In the genomic region with DNA sequence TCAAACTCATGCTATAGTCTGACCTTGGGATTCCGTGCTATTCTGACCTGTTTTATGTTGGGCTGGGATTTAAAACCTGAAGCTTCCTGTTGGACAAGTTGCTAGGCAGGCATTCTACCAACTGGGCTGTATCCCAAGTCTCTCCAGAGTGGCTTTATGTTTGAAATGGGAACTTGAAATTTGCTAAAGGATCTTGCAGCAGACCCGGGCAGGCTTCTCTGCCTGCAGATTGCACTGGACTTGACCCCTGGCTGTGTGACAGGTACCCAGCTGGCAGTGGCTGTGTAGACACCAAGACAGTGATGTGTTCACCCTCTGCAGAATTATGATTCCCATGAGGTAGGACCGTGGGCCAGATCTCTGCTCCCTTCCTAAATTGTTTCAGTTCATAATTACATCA, we compare ENCODE assay signal across 25 mouse cellular contexts. TPM values are rescaled to one million over a fixed set of nuclear protein-coding genes. Genes with fewer than 3 reads are reported as not detected.
DNase-seq lines count a peak whose midpoint lies in the region; ATAC-seq lines count a peak whose summit lies in the region.
"Had no signal": no experiment of that assay in that cellular context is flagged by ENCODE, and none has a peak within 500 bp of the region (broad histone marks: within the 10 kb centered on the region; RNA-seq: fewer than 3 reads in every experiment).

No protein-coding gene starts in this region.

- no peak for ATAC-seq in kidney, embryonic 15.5 days (replicated peaks; ENCODE audit: low FRiP score)
- ATAC-seq in stomach, embryonic 14.5 days (ENCODE audit: insufficient number of reproducible peaks, insufficient read depth, low FRiP score, low read depth), result no peak
- ATAC-seq: forebrain, embryonic 14.5 days; liver, postnatal 0 days had no signal

- DNase-seq in adrenal gland, postnatal 10 days, result peak; percentile 72
- no peak for DNase-seq in adrenal gland, adult 18-20 months (ENCODE audit: low spot score in 2 of 2)
- no peak for DNase-seq in kidney, adult 18-20 months
- peak; percentile 46 for DNase-seq in MN1 (ENCODE audit: low spot score)
- DNase-seq in cerebellum, postnatal 25 days, result no peak
- DNase-seq: cerebellum, adult 8-10 months; cerebellum, postnatal 36 days; gastrocnemius, postnatal 36 days; kidney, adult 2 months; kidney, postnatal 14 days; layer of hippocampus, adult 9-11 months; liver, postnatal 0 days had no signal

- H3K27me3 ChIP-seq in kidney, embryonic 15.5 days, result no peaks in the 10 kb centered on the region
- no peaks in the 10 kb centered on the region for H3K27me3 ChIP-seq in stomach, embryonic 14.5 days (ENCODE audit: control insufficient read depth, insufficient read depth, low read length)
- H3K27me3 ChIP-seq: CH12.LX; heart, embryonic 15.5 days; limb, embryonic 12.5 days; liver, embryonic 12.5 days; neural tube, embryonic 13.5 days had no signal

- peaks cover 59% of the 10 kb centered on the region for H3K36me3 ChIP-seq in kidney, embryonic 15.5 days
- H3K36me3 ChIP-seq in stomach, embryonic 14.5 days (ENCODE audit: control insufficient read depth, insufficient read depth, low read length), result peaks cover 33% of the 10 kb centered on the region

- H3K4me2 ChIP-seq in kidney, embryonic 15.5 days, result no peak overlapping the region
- no peak overlapping the region for H3K4me2 ChIP-seq in stomach, embryonic 14.5 days (replicated peaks; ENCODE audit: low read depth, low read length)
- H3K4me2 ChIP-seq: heart, embryonic 15.5 days; limb, embryonic 12.5 days; liver, embryonic 12.5 days; neural tube, embryonic 13.5 days had no signal

- H3K9ac ChIP-seq in kidney, embryonic 15.5 days, result no peak overlapping the region
- no peak overlapping the region for H3K9ac ChIP-seq in stomach, embryonic 14.5 days (replicated peaks; ENCODE audit: low read depth, low read length)
- H3K9ac ChIP-seq: heart, embryonic 15.5 days; limb, embryonic 12.5 days; liver, embryonic 12.5 days; liver, postnatal 0 days; neural tube, embryonic 13.5 days had no signal

- peaks cover 42% of the 10 kb centered on the region for H3K4me1 ChIP-seq in kidney, embryonic 15.5 days
- H3K4me1 ChIP-seq in stomach, embryonic 14.5 days (ENCODE audit: control insufficient read depth, insufficient read depth, low read length), result peaks cover 20% of the 10 kb centered on the region; the same call in 1 of the 2 replicates
- H3K4me1 ChIP-seq: liver, embryonic 12.5 days; midbrain, embryonic 10.5 days; neural tube, embryonic 13.5 days had no signal

- H3K27ac ChIP-seq in kidney, embryonic 15.5 days, result peak overlapping the region; percentile 39; the same call in 1 of the 2 replicates
- 0 out of 2 replicates have a peak overlapping the region, but pooled peaks have one; percentile 15 for H3K27ac ChIP-seq in stomach, embryonic 14.5 days (ENCODE audit: low read length)
- H3K27ac ChIP-seq: heart, embryonic 15.5 days; limb, embryonic 12.5 days; liver, embryonic 12.5 days; midbrain, embryonic 10.5 days; neural tube, embryonic 13.5 days had no signal

- H3K4me3 ChIP-seq in kidney, embryonic 15.5 days (replicated peaks), result no peak overlapping the region
- no peak overlapping the region for H3K4me3 ChIP-seq in stomach, embryonic 14.5 days (ENCODE audit: low read depth, low read length)
- H3K4me3 ChIP-seq: heart, embryonic 10.5 days; heart, embryonic 15.5 days; limb, embryonic 12.5 days; liver, embryonic 12.5 days; midbrain, embryonic 10.5 days; neural tube, embryonic 13.5 days had no signal

- WGBS in kidney, embryonic 15.5 days, result 74% methylated on average over 3 of the region's 3 CpGs
- 82% methylated on average over 3 of the region's 3 CpGs for whole genome bisulfite sequencing in stomach, embryonic 14.5 days

- H3K9me3 ChIP-seq in kidney, embryonic 15.5 days (replicated peaks), result no peaks in the 10 kb centered on the region
- H3K9me3 ChIP-seq in stomach, embryonic 14.5 days (ENCODE audit: control insufficient read depth, low read depth, low read length), result no peaks in the 10 kb centered on the region
- H3K9me3 ChIP-seq: heart, embryonic 10.5 days; heart, embryonic 15.5 days; limb, embryonic 12.5 days; liver, embryonic 12.5 days; midbrain, embryonic 10.5 days; neural tube, embryonic 13.5 days had no signal

RNA-seq across cellular contexts. Expression of a gene that starts 1.0 kb away (rescaled TPM):
- total RNA-seq in adrenal gland, postnatal 10 days (2021), result 1 to 10 TPM; 1.0 to 2.4 TPM
- total RNA-seq in adrenal gland, adult 18-20 months (2021), result under 1 TPM; 0.27 to 0.54 TPM
- polyA plus RNA-seq in kidney, embryonic 15.5 days (2015; fragmentation: Nextera tagmentation; extraction: Ambion mirVana), result 18.1 and 19.9 TPM in 2 replicates
- polyA plus RNA-seq in stomach, embryonic 14.5 days (2014; fragmentation: Nextera tagmentation; extraction: Ambion mirVana), result 20.1 and 25.0 TPM in 2 replicates
- total RNA-seq: left cerebral cortex, postnatal 25 days; megakaryocyte progenitor cell, adult 5-6 weeks; midbrain, postnatal 0 days had no signal

RNA-seq across cellular contexts. Expression of a gene that starts 7.9 kb away (rescaled TPM):
- 100 to 1,000 TPM in 1 of 2 experiments, 10 to 100 TPM in 1; 36.6 to 103 TPM for total RNA-seq in adrenal gland, postnatal 10 days (2021)
- 10 to 100 TPM; 60.5 to 64.0 TPM for total RNA-seq in adrenal gland, adult 18-20 months (2021)
- 75.0 and 80.1 TPM in 2 replicates for polyA plus RNA-seq in kidney, embryonic 15.5 days (2015; fragmentation: Nextera tagmentation; extraction: Ambion mirVana)
- polyA plus RNA-seq in stomach, embryonic 14.5 days (2014; fragmentation: Nextera tagmentation; extraction: Ambion mirVana), result 63.5 and 64.1 TPM in 2 replicates

RNA-seq across cellular contexts. Expression of a gene that starts 37.9 kb away (rescaled TPM):
- total RNA-seq in adrenal gland, postnatal 10 days (2021), result 100 to 1,000 TPM in 1 of 2 experiments, 10 to 100 TPM in 1; 95.8 to 589 TPM
- 100 to 1,000 TPM; 275 to 349 TPM for total RNA-seq in adrenal gland, adult 18-20 months (2021)
- 9.8 and 10.0 TPM in 2 replicates for polyA plus RNA-seq in kidney, embryonic 15.5 days (2015; fragmentation: Nextera tagmentation; extraction: Ambion mirVana)
- 10.1 and 12.1 TPM in 2 replicates for polyA plus RNA-seq in stomach, embryonic 14.5 days (2014; fragmentation: Nextera tagmentation; extraction: Ambion mirVana)

Comparison
In these comparisons a context has a peak if more than half of its experiments do, and no peak if none do; other contexts are left out.
1. DNase-seq: peak in adrenal gland, postnatal 10 days (single experiment) and MN1 (single experiment); none in adrenal gland, adult 18-20 months (0 of 2), kidney, adult 18-20 months (single experiment) and cerebellum, postnatal 25 days (0 of 2).